Mouse (Mus musculus) kidney, postnatal 0 days (tissue): ENCODE data around the gene Parg. TPM values are rescaled to one million over a fixed set of nuclear protein-coding genes. Genes with fewer than 3 reads are reported as not detected.

Experiments used
- ATAC-seq: fragments of 200-750 bp; cut with Nextera tagmentation; replicated peaks from 2 replicates; pipeline ENCODE4 v1.8.0; 2017; ENCODE audit warnings: low read depth, moderate number of reproducible peaks, moderate TSS enrichment, moderate library complexity; ENCODE audit not compliant: low FRiP score
- DNase-seq: peaks from one replicate; pipeline ENCODE4 v3.0.0-alpha.2; 2016; ENCODE audit warnings: low spot score
- H3K27ac ChIP-seq: fragments of 300-500 bp; sonication (generic); 2 replicates; pipeline ENCODE4 v1.5.1; 2014; ENCODE audit warnings: mild to moderate bottlenecking
- H3K27me3 ChIP-seq: fragments of 300-500 bp; sonication (generic); 2 replicates; pipeline ENCODE4 v1.6.1; 2014; ENCODE audit warnings: low read length, mixed read lengths; ENCODE audit not compliant: insufficient read depth
- H3K36me3 ChIP-seq: fragments of 300-500 bp; sonication (generic); 2 replicates; pipeline ENCODE4 v1.6.1; 2014; ENCODE audit warnings: low read length, mixed read lengths; ENCODE audit not compliant: insufficient read depth
- H3K4me1 ChIP-seq: fragments of 300-500 bp; sonication (generic); replicated peaks from 2 replicates; pipeline ENCODE4 v1.6.1; 2014; ENCODE audit warnings: antibody characterized with exemption, low read length, mixed read lengths; ENCODE audit not compliant: insufficient read depth
- H3K4me2 ChIP-seq: fragments of 300-500 bp; sonication (generic); 2 replicates; pipeline ENCODE4 v1.6.1; 2014; ENCODE audit warnings: mild to moderate bottlenecking, low read length, moderate library complexity, mixed read lengths
- H3K4me3 ChIP-seq: fragments of 300-500 bp; sonication (generic); replicated peaks from 2 replicates; pipeline ENCODE4 v1.5.1; 2014; ENCODE audit warnings: low read depth, low read length
- H3K9ac ChIP-seq: fragments of 300-500 bp; sonication (generic); 2 replicates; pipeline ENCODE4 v1.6.1; 2014; ENCODE audit warnings: low read depth, low read length
- H3K9me3 ChIP-seq: fragments of 300-500 bp; sonication (generic); replicated peaks from 2 replicates; pipeline ENCODE4 v1.6.1; 2016; ENCODE audit warnings: low read length, inconsistent platforms, mixed read lengths
- CTCF ChIP-seq: IDR thresholded peaks from 2 replicates; pipeline ENCODE4 v1.5.1; 2016; ENCODE audit warnings: antibody characterized with exemption, low read depth, mild to moderate bottlenecking, moderate library complexity
- WGBS: fragments of 180-500 bp; shearing (Covaris S2); extraction: QIAGEN DNeasy Blood & Tissue Kit; methylation state at CpG from one replicate; pipeline ENCODE4 v1.1.7; 2014; 5-methylcytosine and 5-hydroxymethylcytosine counted together
- polyA plus RNA-seq: library from polyadenylated mRNA; unstranded; fragments of >200 nt; fragmentation: Nextera tagmentation; extraction: Ambion mirVana; gene quantifications from 2 replicates; pipeline ENCODE4 v1.2.1, GENCODE M21; 2015

Gene Parg
- polyA plus RNA-seq, 1 experiment from 2014 or later, result 33.3 TPM

GRCm38 (mm10) chr14:32246019-32246418, 44.3 kb downstream of the Parg start:
- Histone ChIP-seq H3K9me3 (no peaks in the 10 kb centered on the region), H3K4me2 (no peak overlapping the region), H3K27ac (no peak overlapping the region), H3K4me1 (no peaks in the 10 kb centered on the region), H3K9ac (no peak overlapping the region), H3K4me3 (no peak overlapping the region), H3K27me3 (no peaks in the 10 kb centered on the region), H3K36me3 (peaks cover 5% of the 10 kb centered on the region; the same call in 1 of the 2 replicates)
- DNase-seq, result peak; percentile 45
- WGBS, result 20% methylated on average over 2 of the region's 2 CpGs
- TF ChIP-seq CTCF, result no peak
- no peak for ATAC-seq

- Histone ChIP-seq H3K4me2 (no peak overlapping the region), H3K9me3 (no peaks in the 10 kb centered on the region), H3K27ac (no peak overlapping the region), H3K27me3 (no peaks in the 10 kb centered on the region), H3K4me3 (no peak overlapping the region), H3K4me1 (no peaks in the 10 kb centered on the region), H3K9ac (no peak overlapping the region), H3K36me3 (no peaks in the 10 kb centered on the region; the same call in 1 of the 2 replicates)
- WGBS, result 74% methylated on average over 6 of the region's 6 CpGs
- no peak for ATAC-seq
- no peak for DNase-seq
- no peak for TF ChIP-seq CTCF
Observed at GRCm38 (mm10) chr14:32249616-32250015, 47.9 kb downstream of the Parg start.

- Histone ChIP-seq H3K27me3 (no peaks in the 10 kb centered on the region), H3K4me1 (no peaks in the 10 kb centered on the region), H3K4me3 (no peak overlapping the region), H3K9me3 (no peaks in the 10 kb centered on the region), H3K9ac (no peak overlapping the region), H3K27ac (no peak overlapping the region), H3K36me3 (peaks cover 18% of the 10 kb centered on the region; the same call in 1 of the 2 replicates), H3K4me2 (no peak overlapping the region)
- no peak for TF ChIP-seq CTCF
- ATAC-seq (no peak), DNase-seq (no peak)
- WGBS, result 82% methylated on average over 6 of the region's 6 CpGs
Observed at GRCm38 (mm10) chr14:32260830-32261229, 59.1 kb downstream of the Parg start.

- Histone ChIP-seq H3K27me3 (no peaks in the 10 kb centered on the region), H3K4me1 (no peaks in the 10 kb centered on the region), H3K9ac (no peak overlapping the region), H3K4me2 (no peak overlapping the region), H3K4me3 (no peak overlapping the region), H3K36me3 (peaks cover 18% of the 10 kb centered on the region; the same call in 1 of the 2 replicates), H3K27ac (no peak overlapping the region), H3K9me3 (no peaks in the 10 kb centered on the region)
- DNase-seq (no peak), ATAC-seq (no peak)
- WGBS, result 94% methylated on average over 2 of the region's 2 CpGs
- no peak for TF ChIP-seq CTCF
Observed at GRCm38 (mm10) chr14:32261741-32262140, 60.0 kb downstream of the Parg start.

GRCm38 (mm10) chr14:32268999-32269398, 67.2 kb downstream of the Parg start:
- no peak overlapping the region for H3K9ac ChIP-seq
- H3K4me3 ChIP-seq, result no peak overlapping the region
- TF ChIP-seq CTCF, result no peak
- peaks cover 9% of the 10 kb centered on the region; the same call in 1 of the 2 replicates for H3K36me3 ChIP-seq
- no peak overlapping the region for H3K27ac ChIP-seq
- H3K4me2 ChIP-seq, result no peak overlapping the region
- ATAC-seq, result no peak
- H3K4me1 ChIP-seq, result no peaks in the 10 kb centered on the region
- no peaks in the 10 kb centered on the region for H3K9me3 ChIP-seq
- H3K27me3 ChIP-seq, result no peaks in the 10 kb centered on the region
- WGBS, result 73% methylated on average over 2 of the region's 2 CpGs
- no peak for DNase-seq

GRCm38 (mm10) chr14:32269589-32269988, 67.8 kb downstream of the Parg start:
- Histone ChIP-seq H3K9me3 (no peaks in the 10 kb centered on the region), H3K4me1 (no peaks in the 10 kb centered on the region), H3K27me3 (no peaks in the 10 kb centered on the region), H3K27ac (no peak overlapping the region), H3K4me2 (no peak overlapping the region), H3K4me3 (no peak overlapping the region), H3K36me3 (peaks cover 9% of the 10 kb centered on the region; the same call in 1 of the 2 replicates), H3K9ac (no peak overlapping the region)
- peak; percentile 35; the same call in 1 of the 2 replicates for TF ChIP-seq CTCF
- WGBS, result 92% methylated on average over 4 of the region's 4 CpGs
- ATAC-seq, result no peak
- no peak for DNase-seq

- H3K9ac ChIP-seq, result no peak overlapping the region
- ATAC-seq (no peak), DNase-seq (no peak)
- H3K4me1 ChIP-seq, result no peaks in the 10 kb centered on the region
- TF ChIP-seq CTCF, result no peak
- H3K4me3 ChIP-seq, result no peak overlapping the region
- H3K27me3 ChIP-seq, result no peaks in the 10 kb centered on the region
- H3K4me2 ChIP-seq, result no peak overlapping the region
- 80% methylated on average over 12 of the region's 12 CpGs for WGBS
- H3K9me3 ChIP-seq, result no peaks in the 10 kb centered on the region
- no peak overlapping the region for H3K27ac ChIP-seq
- no peaks in the 10 kb centered on the region for H3K36me3 ChIP-seq
Observed at GRCm38 (mm10) chr14:32301622-32302021, 99.9 kb downstream of the Parg start.
